Mouse (Mus musculus) small intestine, adult 2 months (tissue): Measurements from ENCODE around the gene Vps26c. TPM values are rescaled to one million over a fixed set of nuclear protein-coding genes. Genes with fewer than 3 reads are reported as not detected.

Experiments used
- H3K27ac ChIP-seq: fragments of 200-500 bp; 2 replicates; pipeline ENCODE4 v1.5.1; 2012; ENCODE audit warnings: low read depth, low read length, control low read depth, inconsistent platforms; ENCODE audit not compliant: insufficient read depth
- H3K27me3 ChIP-seq: fragments of 200-500 bp; 2 replicates; pipeline ENCODE4 v1.6.1; 2012; ENCODE audit warnings: mild to moderate bottlenecking, moderate library complexity, low read length, inconsistent platforms; ENCODE audit not compliant: control insufficient read depth, insufficient read depth
- H3K36me3 ChIP-seq: fragments of 200-500 bp; 2 replicates; pipeline ENCODE4 v1.6.1; 2012; ENCODE audit warnings: mild to moderate bottlenecking, low read length, control low read depth, inconsistent platforms; ENCODE audit not compliant: control insufficient read depth, insufficient read depth
- H3K4me1 ChIP-seq: fragments of 200-500 bp; 2 replicates; pipeline ENCODE4 v1.6.1; 2012; ENCODE audit warnings: low read length, inconsistent platforms, mixed read lengths; ENCODE audit not compliant: control insufficient read depth, insufficient read depth, insufficient read length
- H3K4me3 ChIP-seq: fragments of 200-500 bp; 2 replicates; pipeline ENCODE4 v1.5.1; 2012; ENCODE audit warnings: low read depth, mild to moderate bottlenecking, control low read depth, inconsistent platforms, low read length, moderate library complexity
- CTCF ChIP-seq: fragments of 200-500 bp; IDR thresholded peaks from 2 replicates; pipeline ENCODE4 v1.5.1; 2012; ENCODE audit warnings: low read depth, mild to moderate bottlenecking, control low read depth, inconsistent platforms, low read length, moderate library complexity, mixed read lengths; ENCODE audit not compliant: insufficient replicate concordance, insufficient read length; ENCODE audit errors: extremely low read depth
- POLR2A ChIP-seq: fragments of 200-500 bp; IDR thresholded peaks from 2 replicates; pipeline ENCODE4 v1.6.1; 2012; ENCODE audit warnings: low read depth, mild to moderate bottlenecking, control low read depth, inconsistent platforms, low read length, moderate library complexity
- WGBS: fragments of 180-500 bp; shearing (Covaris S2); methylation state at CpG from one replicate; pipeline ENCODE4 v1.1.7; 2018; 5-methylcytosine and 5-hydroxymethylcytosine counted together
- polyA plus RNA-seq: library from polyadenylated mRNA; depleted of rRNA; stranded (reverse); fragments of >200 nt; gene quantifications from 2 replicates; pipeline ENCODE4 v1.2.3, GENCODE M21; 2012; rRNA removed

Vps26c gene
- polyA plus RNA-seq = 13.6 and 16.6 TPM in 2 replicates

DNA sequence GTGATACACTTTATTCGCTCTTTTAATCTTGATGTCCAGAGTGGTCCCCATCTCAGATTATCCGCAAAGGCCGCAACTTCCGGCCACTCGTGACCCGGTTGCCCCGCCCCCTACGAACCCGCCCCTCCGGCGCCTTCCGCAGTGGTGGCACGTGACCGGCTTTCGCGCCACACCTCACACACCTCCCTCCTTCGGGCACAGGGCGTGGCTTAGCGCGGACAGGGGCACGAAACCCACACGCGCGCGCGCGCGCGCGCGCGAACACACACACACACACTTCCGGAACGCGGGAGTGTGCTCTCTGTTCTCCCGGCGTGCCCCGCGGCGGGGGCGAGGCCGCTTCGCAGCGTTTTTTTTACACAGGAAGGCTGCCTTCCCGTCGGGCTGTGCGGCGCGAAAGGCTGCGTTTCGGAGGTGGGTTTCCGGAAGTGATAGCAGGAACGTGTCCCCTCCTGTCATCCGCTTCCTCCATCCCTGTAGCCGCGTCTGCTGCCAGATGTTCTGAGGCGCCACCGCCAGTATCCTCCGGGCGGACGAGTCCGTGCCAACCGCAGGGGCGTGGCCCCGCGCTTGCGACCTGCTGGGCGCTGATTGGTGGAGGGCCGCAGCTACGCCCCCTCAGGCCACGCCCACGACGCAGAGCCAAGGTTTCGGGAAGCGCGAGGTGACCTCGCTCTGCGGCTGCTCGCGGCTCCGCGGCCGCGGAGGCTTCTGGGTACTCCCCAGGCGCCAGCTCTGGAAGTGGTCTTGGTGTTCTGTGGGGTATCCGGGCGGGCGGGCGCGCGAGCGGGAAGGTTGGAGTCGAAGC, at the start of gene Vps26c:
TSS of gene Vps26c (minus strand) at position 487 of the 808 bp plus-strand sequence.
- Histone ChIP-seq H3K27ac (peak within 1 kb of the TSS; percentile 98), H3K4me3 (peak within 1 kb of the TSS; percentile 88), H3K27me3 (no peaks in the 10 kb centered on the region), H3K36me3 (no peaks in the 10 kb centered on the region), H3K4me1 (peaks cover 11% of the 10 kb centered on the region)
- WGBS = under 1% methylated on average over 93 of the region's 93 CpGs
- peak; percentile 87 for TF ChIP-seq POLR2A
- no peak for TF ChIP-seq CTCF

DNA sequence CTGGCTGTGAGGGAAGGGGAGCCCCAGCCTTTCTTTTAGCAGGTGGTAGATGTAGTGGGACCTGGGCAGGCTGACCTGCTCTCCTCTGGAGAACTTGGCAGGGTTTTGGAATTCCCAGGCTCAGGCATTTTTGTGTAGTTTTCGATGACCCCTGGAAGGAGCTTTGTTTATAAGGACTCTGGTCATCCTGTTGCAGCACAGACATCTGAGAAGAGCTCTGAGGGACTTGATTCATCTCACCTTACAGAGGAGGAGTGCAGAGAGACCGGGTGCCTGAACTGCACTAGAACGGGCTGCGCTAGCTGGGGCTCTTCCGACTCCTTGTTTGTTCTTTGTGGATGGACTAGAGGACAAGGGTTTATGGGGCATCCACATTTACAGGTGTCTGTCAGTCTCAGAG, 49.1 kb upstream of the Vps26c start:
- WGBS = 44% methylated on average over 5 of the region's 5 CpGs
- no peak for TF ChIP-seq POLR2A
- no peak for TF ChIP-seq CTCF
- Histone ChIP-seq H3K27ac (no peak overlapping the region), H3K27me3 (no peaks in the 10 kb centered on the region), H3K4me3 (no peak overlapping the region), H3K4me1 (peaks cover 29% of the 10 kb centered on the region), H3K36me3 (no peaks in the 10 kb centered on the region)

DNA sequence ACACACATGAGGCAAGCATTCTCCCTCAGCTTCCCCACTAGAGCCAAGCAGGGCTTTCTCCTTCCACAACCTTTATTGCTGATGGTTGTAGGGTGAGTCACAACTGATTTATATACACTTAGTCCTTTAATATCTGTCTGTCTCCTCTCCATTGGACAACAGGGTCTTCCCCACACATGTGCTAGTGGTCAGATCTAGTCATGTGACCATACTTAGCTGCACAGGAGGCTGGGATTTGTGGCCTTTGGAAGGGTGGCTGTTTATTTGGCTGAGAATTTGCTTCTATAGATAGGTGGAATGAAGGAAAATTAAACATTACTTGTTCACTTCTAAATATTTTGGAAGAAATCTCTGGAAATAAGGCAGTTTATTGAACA, 48.1 kb upstream of the Vps26c start:
- Histone ChIP-seq H3K36me3 (no peaks in the 10 kb centered on the region), H3K27ac (peak overlapping the region; percentile 39; the same call in 1 of the 2 replicates), H3K4me3 (no peak overlapping the region), H3K27me3 (no peaks in the 10 kb centered on the region), H3K4me1 (peaks cover 26% of the 10 kb centered on the region)
- TF ChIP-seq POLR2A (no peak), CTCF (no peak)

DNA sequence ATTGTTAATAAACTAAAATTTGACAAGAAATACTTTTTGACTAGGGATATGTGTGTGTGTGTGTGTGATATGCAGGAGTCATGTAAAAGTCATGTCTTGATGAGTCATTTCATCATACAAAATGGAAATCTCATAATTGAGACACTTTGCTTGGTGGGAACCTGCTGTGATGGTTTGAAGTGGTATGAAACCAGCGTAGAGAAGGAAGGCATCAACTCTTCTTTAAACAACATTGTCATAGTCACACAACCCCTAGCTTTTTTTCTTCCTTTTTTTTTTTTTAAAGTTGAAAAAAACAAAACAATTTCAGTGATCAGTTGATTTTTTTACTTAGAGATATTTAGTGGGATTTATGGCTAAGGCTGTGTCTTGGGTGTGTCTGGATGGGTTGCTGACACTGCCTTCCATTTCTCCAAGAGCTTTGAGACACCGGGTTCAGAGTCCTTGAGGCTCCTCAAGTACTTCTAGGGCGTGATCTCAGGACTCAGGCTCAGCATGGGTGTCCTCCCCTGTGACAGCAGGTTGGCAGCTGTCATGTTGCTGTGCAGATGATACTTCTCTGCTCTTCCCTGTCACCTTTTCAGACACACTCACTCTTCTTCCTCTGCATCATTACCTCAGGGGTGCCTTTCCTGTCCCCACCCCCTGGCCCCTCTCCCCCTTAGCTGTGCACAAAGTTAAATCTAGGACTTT, 47.5 kb upstream of the Vps26c start:
- Histone ChIP-seq H3K27me3 (no peaks in the 10 kb centered on the region), H3K4me1 (peaks cover 24% of the 10 kb centered on the region), H3K4me3 (no peak overlapping the region), H3K36me3 (no peaks in the 10 kb centered on the region), H3K27ac (peak overlapping the region; percentile 49)
- WGBS = 30% methylated on average over 3 of the region's 3 CpGs
- TF ChIP-seq POLR2A (no peak), CTCF (no peak)

DNA sequence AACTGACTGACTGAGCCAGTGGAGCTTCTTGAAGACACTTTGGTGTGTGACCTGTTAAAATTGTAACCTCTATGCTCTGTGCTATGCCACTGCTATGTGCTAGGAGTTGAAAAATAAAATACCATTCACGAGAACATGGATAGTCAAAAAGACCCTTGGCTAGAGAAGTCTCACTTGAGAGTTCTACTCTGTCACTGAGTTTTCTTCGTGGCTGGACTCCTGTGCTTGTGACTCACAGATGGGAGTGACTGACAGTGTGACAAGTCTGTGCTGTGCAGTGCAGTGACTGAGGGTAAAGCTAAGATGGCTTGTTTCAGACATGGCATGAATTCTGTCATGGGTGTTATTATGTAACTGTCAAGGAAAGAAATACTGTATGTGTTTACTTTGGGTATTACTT, 45.8 kb upstream of the Vps26c start:
- TF ChIP-seq POLR2A = no peak
- no peak for TF ChIP-seq CTCF
- no peaks in the 10 kb centered on the region for H3K27me3 ChIP-seq
- 15% methylated on average over 2 of the region's 2 CpGs for WGBS
- peak overlapping the region; percentile 83 for H3K27ac ChIP-seq
- H3K4me3 ChIP-seq = no peak overlapping the region
- H3K4me1 ChIP-seq = peaks cover 20% of the 10 kb centered on the region
- no peaks in the 10 kb centered on the region for H3K36me3 ChIP-seq

DNA sequence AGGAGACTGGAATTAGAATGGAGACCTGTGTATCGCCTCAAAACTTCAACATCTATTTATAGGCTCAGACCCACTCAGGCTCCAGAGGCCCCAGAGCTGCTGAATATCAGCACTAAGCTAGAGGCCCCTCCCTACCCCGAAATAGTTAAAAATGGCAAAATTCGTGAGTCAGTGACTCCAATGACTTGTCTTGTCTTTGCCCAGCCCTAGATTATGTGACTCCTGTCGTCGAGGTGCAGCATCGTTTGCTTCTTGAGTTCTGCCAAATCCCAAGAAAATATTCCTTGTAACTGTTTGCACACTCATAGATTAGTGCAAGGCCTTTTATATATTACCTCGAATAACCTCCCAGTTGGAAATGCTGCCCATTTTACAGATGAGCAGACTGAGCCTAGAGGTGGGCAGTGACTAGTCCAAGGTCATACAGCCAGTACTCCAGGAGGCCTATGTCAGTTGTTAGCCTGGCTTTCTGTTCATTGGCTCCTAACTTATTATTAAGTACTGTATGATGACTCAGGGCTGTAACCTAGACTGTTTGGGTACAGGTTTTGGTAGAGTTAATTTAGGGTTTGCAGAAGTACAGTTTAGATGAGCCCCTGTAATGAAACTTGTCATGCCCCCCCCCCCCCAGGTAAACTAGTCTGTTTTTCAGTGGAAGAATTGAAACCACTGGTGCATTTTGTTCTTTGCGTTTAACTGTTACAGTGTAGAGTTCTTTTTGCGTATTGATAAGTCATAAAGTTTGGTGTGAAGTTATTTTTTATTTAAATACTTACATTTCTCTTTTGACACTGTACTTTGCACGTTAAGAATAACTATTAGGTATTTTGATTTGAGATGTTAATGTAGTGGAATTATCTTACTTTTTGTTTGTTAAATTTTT, 44.7 kb upstream of the Vps26c start:
- Histone ChIP-seq H3K4me3 (peak overlapping the region; percentile 99), H3K27ac (peak overlapping the region; percentile 94), H3K4me1 (peaks cover 15% of the 10 kb centered on the region), H3K27me3 (no peaks in the 10 kb centered on the region), H3K36me3 (no peaks in the 10 kb centered on the region)
- 9% methylated on average over 10 of the region's 10 CpGs for WGBS
- TF ChIP-seq CTCF = no peak
- no peak for TF ChIP-seq POLR2A

DNA sequence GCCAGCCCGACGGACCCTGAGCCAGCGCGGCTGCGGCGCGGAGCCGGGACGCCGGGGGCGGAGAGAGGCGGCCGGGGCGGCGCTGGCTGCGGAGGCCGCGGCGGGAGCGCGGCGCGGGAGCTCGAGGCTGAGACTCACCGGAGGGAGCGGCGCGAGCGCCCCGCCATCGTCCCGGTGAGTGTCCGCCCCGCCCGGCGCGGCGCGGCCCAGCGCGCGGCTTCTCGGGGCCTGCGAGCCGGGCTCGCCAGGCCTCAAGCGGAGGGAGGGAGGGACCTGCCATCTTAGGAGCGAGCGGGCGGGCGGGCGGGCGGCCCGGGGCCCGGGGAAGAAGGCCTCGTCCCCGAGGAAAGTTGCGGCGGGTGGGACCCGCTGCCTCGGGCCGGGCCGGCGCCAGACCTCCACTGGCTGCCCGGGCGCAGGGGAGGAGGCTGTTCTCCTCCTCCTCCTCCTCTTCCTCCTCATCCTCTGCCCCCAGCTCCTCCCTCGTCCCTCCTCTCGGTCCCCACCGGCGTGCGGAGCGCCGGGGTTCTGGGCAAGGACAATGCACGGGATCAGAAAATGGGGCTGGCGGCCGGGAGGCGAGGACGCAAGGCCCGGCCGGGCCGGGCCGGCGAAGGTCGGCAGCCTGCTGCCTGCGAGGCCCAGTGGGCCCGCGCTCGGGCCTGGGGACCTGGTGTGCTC, 43.9 kb upstream of the Vps26c start:
- no peaks in the 10 kb centered on the region for H3K27me3 ChIP-seq
- H3K4me3 ChIP-seq = peak overlapping the region; percentile 99
- under 1% methylated on average over 88 of the region's 88 CpGs for WGBS
- H3K36me3 ChIP-seq = no peaks in the 10 kb centered on the region
- peaks cover 14% of the 10 kb centered on the region for H3K4me1 ChIP-seq
- no peak for TF ChIP-seq CTCF
- no peak; the same call in 1 of the 2 replicates for TF ChIP-seq POLR2A
- peak overlapping the region; percentile 94 for H3K27ac ChIP-seq
